Mouse (Mus musculus) adipocyte (in vitro differentiated cells): ENCODE results near the gene Dcaf8.
"Not testable (repeated sequence)": the region's sequence is repeated elsewhere in the genome, so short reads cannot be mapped to it uniquely, and the experiment has no call there.

Experiments
- DNase-seq: peaks from one replicate; pipeline ENCODE4 v3.0.0-alpha.2; 2016; ENCODE audit warnings: low spot score

Dcaf8 gene

GRCm38 (mm10) chr1:172219451-172220406 is 71.8 kb downstream of the Dcaf8 start, which contains the start of gene Casq1:
Gene Casq1, minus strand, starts transcription at chr1:172219868.
- no peak for DNase-seq

DNA sequence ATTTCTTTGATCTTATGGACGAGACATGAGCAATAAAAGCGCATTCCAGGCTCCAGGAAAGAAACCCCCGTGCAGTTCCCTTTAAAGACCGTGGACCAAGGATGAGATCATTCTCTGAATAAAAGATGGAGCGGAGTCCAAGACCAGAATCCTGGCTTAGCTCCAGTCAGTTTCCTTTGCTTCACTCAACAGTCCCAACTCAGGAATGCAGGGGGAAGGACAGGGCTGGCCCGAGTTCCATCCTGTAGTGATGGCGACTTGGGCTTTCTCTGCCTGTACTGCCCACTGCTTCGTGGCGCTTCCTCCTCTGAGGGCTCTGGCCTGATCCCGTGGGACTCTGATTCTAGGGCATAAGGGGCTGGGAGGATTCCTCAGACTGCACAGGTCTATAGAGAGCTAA is 72.5 kb downstream of the Dcaf8 start:
- DNase-seq = peak; percentile 72

DNA sequence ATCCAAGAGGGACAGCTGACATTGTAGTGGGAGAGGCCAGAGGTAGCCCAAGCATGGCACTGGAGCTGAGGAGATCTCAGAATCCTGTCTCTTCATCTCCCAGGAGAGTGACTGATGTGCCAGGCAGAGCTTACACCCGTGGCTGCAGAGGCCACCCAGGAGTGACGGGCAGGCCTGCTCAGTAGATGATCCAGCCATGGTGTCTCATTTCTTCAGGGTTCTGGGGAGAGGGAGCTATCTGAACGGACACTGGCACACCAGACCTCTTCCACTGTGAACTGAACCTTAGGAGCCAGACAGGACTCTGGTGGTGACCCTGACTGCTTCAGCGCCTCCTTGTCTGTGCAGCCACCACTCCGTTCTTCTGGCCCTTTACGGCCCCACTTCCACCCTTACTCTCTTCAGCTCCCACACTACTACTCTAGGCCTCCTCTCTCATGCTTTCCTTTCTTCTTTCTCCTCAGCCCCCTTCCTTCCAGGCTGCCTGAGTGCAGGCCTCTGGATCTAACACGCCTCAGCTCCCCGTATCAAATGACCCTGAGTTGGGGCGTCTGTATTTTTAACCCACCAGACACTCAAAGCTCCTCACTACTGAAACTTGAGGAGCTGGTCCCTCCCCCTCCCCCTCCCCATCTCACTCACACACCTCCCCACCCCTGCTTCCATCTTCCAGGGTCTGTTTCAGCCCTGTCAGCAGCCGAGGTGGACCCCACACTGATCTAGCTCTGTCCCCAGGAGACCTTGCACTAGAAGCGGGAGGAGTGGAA is 73.6 kb downstream of the Dcaf8 start:
- no peak for DNase-seq

GRCm38 (mm10) chr1:172228209-172228608 is 80.3 kb downstream of the Dcaf8 start:
- DNase-seq = peak; percentile 31

GRCm38 (mm10) chr1:172229215-172229614 is 81.3 kb downstream of the Dcaf8 start:
- DNase-seq = peak; percentile 42

DNA sequence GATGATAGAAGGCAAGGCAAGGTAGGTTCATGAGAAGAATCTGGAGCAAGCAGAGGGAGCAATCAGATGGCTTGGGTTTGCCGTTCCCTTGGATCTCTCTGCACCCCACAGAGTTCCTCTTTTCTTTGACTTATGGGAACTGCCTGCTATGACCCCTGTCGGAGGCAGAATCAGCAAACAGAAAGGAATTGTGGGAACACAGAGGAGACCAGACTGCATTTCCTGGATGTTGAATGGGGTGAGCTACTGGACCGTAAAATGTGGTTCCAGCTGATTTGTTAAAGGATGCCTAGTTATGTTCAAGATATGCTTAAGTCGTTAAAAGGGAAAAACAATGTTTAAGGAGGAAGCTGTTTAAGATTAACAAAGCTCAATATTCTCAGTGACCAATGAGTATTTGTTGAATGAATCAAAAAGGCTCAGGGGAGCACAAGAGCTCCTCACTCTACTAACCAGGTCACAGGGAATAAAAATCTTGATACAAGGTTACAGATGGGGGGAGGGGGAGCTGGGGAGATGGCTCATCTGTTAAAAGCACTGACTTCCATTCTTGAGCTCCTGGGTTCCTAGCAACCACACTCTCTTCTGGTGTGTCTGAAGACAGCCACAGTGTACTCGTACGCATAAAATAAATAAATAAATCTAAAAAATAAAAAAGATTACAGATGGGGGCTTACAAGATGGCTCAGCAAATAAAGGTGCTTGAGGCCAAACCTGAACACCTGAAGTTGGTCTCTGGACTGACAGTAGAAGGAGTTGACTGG is 93.2 kb downstream of the Dcaf8 start:
- DNase-seq = no peak

GRCm38 (mm10) chr1:172242401-172242800 is 94.5 kb downstream of the Dcaf8 start:
- peak; percentile 81 for DNase-seq

DNA sequence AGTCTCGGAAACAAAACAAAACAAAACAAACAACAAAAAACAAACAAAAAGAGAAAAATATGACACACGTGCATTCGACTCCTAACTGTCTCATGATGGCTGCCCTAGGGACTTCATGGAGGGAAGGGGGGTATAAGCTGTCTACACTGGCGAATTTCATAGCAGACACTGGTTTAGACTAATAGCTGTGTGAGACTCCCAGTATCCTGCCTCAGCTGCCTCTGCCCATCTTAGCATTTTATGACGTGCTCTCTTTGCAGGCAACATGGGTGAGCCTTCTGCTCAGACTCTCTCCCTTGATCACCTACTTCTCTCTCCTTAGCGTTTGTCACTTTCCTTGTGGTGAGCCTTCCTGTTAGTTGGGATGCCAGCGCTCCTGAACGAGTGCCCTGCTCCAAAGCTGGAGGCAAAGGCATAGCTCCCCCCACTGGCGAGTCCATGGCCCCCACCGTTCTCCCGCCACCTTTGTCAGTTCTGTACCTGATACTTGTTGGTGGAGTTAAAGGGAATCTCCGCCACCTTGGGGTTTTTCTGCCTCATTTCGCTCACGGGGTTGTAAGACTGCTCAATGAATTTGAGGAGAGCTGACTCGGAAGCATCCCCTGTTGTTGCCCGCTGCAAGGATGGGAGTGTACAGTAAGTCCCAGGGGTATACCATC is 95.8 kb downstream of the Dcaf8 start:
- DNase-seq = no peak

GRCm38 (mm10) chr1:172244645-172245044 is 96.8 kb downstream of the Dcaf8 start:
- DNase-seq = not testable (repeated sequence)
